Mouse (Mus musculus) heart, adult 2 months (tissue): ENCODE measurements at regions not wholly inside any gene's neighbourhood (a gene's known extent, or its start where the extent isn't known, plus 50 kb on each side); places are given as distances from the start of the nearest gene placed in this dataset.

Experiments used
- CTCF ChIP-seq: fragments of 200-600 bp; IDR thresholded peaks from 2 replicates; pipeline ENCODE4 v1.8.1; 2022; ENCODE audit warnings: antibody characterized with exemption, mild to moderate bottlenecking, moderate library complexity
- EP300 ChIP-seq: fragments of 200-500 bp; IDR thresholded peaks from 2 replicates; pipeline ENCODE4 v1.6.1; 2011; ENCODE audit warnings: low read depth, low read length, control low read depth; ENCODE audit not compliant: insufficient read depth
- POLR2A ChIP-seq: fragments of 200-500 bp; IDR thresholded peaks from 2 replicates; pipeline ENCODE4 v1.6.1; 2011; ENCODE audit warnings: mild to moderate bottlenecking, low read depth, low read length, control low read depth; ENCODE audit not compliant: insufficient read depth

DNA sequence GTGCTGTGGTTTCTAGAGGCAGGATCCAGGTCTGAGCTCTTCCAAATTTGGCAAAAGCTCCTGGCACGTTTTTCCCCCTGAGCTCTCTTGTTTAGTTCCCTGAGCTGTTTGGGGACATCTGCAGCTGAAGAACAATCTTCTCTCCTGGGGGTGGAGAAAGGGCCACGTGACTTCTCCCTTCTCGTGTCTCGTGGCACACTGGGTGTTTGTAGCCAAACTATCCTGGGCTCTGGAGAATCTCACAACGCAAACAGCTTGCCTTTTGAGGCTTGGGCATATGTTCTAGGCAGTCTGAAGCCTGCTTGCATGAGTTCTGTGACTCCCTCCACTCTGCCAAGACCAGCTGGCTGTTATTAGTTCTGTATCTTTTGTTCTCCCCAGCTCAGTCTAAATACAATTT lies 86.3 kb downstream of the Rgs2 start:
- TF ChIP-seq EP300 (no peak), POLR2A (no peak), CTCF (no peak)
